Mouse (Mus musculus) liver, embryonic 14.5 days (tissue): Measurements from ENCODE around the gene Hyal2.

ENCODE experiments used
- CTCF ChIP-seq: IDR thresholded peaks from 2 replicates; pipeline ENCODE4 v1.5.1; 2016; ENCODE audit warnings: antibody characterized with exemption, low read depth, control low read depth
- EP300 ChIP-seq: IDR thresholded peaks from 2 replicates; pipeline ENCODE4 v1.6.1; 2016; ENCODE audit warnings: antibody characterized with exemption, low read depth

DNA sequence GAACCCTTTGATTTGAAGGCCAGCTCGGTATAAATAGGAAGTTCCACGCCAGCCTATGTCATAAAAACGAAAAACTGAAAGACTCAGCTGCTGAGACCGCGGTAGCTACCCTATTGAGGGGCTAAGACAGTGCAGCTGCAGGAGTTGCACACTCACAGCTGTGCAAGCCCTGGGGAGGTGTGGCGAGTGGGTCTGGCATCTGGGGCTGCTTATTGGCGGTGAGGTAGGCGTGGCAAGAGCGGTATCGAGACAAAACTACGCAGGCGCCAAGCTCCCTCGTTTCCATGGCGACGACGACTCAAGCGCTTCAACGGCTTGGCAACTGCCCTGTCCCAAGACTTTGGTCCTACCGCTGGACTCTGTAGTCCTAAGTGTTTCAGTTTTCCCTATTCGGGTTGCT lies 20.7 kb upstream of the Hyal2 start, which contains the start of gene Zmynd10:
- TF ChIP-seq CTCF = no peak
- TF ChIP-seq EP300 = no peak
